Mouse (Mus musculus): Measurements from ENCODE around the gene Lrrc75a. TPM values are rescaled to one million over a fixed set of nuclear protein-coding genes. Genes with fewer than 3 reads are reported as not detected.

Gene Lrrc75a
- total RNA-seq, 4 experiments from 2014 or later: 7.5 to 9.3 (median 9.0) TPM

DNA sequence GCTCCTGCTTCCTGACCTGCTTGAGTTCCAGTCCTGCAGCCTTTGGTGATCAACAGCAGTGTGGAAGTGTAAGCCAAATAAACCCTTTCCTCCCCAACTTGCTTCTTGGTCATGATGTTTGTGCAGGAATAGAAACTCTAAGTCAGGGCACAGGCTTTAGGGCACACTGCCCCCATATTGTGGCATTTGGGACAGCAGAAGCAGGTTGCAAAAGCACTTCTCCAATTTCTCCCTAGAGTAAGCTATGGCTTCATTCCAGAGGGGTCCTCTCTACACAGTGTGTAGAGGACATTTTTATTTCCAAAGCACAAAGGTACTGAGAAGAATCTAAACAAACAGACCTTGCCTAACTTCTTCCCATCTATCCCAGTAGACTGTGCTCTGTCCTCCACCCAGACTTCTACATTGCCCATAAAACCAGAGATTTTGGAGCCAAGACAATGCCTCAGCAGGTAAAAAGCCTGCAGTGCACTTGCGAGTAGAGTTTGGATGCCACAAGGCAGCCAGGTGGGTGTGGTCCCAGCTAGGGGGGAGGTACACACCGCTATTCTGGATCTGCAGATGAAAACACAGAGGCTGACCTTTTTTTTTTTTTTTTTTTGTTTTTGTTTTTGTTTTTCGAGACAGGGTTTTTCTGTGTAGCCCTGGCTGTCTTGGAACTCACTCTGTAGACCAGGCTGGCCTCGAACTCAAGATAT, 26.6 kb downstream of the Lrrc75a start:
- DNase-seq (ENCODE audit: low spot score in 2 of 2): no peak

DNA sequence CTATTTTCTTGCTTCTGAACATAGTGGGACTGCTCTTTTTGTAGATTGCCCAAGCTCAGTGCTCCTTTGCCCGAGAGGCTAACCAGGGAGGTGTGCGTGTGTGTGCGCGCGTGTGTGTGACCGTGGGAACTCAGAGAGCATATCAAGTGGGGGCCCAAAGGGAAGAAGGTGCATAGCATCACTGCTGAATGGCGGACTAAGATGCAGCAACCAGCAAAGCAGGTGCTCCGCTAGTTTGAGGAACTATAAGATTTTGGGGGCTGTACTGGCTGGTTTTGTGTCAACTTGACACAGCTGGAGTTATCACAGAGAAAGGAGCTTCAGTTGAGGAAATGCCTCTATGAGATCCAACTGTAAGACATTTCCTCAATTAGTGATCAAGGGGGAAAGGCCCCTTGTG, 27.2 kb downstream of the Lrrc75a start:
- no peak for DNase-seq (ENCODE audit: low spot score in 2 of 2)

DNA sequence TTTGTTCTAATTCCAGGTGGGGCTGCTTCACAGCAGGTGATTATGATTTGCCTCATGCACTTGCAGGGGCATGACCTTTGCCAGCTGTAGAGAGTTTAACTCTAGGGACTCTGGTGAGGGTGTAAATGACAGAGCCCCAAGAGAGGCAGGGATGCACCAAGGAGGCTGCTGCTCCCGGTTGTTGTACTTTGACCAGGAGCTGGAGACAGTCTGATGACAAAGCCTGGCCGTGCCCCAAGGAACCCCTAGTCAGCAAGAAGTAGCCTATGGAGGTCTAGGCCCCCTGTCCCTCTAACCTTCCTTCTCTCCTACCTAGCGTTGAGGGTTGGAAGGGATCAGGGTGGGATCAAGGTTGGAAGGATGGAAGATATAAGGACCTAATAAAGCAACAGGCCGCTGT, 32.9 kb downstream of the Lrrc75a start:
- DNase-seq (ENCODE audit: low spot score in 2 of 2): no peak

DNA sequence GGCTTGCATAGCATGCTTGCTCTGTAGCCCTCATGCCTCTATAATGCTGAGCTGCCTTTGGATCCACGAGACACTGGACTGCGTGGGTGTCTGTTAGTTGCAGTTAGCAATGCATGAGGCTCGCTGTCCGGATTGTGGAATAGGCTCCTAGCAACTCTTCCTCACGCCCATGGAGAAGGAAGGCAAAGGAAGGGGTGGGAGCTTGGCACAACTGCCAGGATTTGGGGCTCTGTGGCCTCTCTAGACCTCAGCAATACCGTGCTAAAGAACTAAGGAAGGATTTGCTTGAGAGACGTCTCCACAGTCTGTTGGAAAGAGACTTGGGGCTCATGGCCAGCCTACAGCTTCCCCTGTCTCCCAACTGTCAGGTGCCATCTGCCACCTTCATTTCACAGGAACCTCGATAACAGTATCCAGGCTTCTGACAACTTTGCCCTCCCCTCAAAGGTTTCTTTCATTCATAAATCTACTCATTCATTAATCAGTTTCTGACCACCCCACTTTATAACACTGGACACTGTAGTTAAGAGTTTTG, 33.4 kb downstream of the Lrrc75a start:
- no peak for DNase-seq (ENCODE audit: low spot score in 2 of 2)

DNA sequence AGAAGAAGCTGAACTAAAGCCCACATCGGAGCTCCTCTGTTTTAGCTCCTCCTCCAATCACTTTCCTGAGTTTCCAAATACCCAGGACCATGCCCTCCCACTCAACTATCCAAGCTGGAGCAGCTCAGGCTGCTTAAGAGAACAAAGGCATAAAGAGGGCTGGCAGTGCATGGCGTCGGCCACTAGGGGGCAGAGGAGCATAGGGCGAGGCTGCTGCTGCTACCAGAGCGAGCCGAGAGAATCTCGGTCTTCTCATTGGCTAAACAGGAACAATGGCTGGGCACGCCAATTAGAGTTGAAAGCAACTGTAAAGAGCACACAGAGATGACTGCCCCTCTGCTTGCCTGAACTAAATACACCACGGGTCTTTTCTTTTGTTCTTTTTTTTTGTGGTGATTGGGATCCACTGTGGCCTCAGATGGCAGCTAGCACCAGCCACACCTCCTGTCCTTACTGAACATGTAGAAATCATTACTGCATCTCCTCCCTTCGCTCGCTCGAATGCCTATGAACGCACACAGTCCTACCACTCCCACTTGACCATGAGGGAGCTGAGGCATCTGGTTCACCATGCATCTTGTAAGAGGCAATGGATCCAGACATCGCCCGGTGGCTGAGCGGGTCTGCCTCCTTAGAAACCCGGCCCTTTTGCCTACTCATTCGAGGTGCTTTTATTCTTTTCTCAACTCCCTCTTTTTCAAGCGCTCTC, 34.5 kb downstream of the Lrrc75a start:
- DNase-seq (ENCODE audit: low spot score in 2 of 2): peak; percentile 88 to 94

DNA sequence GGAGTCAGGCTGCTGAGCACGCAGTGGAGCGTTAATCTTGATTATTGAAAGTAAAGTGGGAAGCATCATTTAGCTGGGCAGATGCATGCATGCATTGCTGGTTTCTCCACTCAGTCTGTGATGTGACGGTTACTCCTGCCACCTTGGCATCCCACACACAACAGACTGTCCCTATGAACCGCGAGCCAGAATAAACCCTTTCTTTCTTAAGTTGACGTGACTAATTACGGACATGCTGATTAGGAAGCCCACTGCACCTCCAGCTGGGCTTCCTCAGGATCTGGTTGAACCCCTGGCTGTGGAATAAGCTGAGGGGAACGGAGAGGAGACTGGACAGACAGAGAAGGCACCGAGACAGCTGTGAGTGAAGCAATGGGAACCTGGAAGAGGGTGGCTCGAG, 35.7 kb downstream of the Lrrc75a start:
- no peak for DNase-seq (ENCODE audit: low spot score in 2 of 2)

DNA sequence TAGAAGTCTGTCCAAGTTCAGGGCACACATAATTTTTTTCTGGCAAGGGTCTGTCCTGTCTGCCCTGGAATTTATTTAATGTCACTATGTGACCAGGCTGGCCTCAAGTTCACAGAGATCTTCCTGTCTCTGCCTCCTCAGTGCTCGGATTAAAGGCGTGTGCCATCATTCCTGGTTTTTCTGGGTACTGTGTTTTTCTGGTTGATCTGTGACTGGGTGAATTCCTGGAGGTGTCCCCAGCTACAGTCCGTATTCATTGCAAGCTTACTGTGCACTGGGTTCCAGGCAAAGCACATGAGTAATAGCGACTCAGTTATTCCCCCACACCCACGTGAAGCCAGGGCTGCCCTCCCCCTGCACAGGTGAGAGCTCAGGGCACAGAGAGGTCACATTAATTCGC, 38.0 kb downstream of the Lrrc75a start:
- DNase-seq (ENCODE audit: low spot score in 2 of 2): no peak

DNA sequence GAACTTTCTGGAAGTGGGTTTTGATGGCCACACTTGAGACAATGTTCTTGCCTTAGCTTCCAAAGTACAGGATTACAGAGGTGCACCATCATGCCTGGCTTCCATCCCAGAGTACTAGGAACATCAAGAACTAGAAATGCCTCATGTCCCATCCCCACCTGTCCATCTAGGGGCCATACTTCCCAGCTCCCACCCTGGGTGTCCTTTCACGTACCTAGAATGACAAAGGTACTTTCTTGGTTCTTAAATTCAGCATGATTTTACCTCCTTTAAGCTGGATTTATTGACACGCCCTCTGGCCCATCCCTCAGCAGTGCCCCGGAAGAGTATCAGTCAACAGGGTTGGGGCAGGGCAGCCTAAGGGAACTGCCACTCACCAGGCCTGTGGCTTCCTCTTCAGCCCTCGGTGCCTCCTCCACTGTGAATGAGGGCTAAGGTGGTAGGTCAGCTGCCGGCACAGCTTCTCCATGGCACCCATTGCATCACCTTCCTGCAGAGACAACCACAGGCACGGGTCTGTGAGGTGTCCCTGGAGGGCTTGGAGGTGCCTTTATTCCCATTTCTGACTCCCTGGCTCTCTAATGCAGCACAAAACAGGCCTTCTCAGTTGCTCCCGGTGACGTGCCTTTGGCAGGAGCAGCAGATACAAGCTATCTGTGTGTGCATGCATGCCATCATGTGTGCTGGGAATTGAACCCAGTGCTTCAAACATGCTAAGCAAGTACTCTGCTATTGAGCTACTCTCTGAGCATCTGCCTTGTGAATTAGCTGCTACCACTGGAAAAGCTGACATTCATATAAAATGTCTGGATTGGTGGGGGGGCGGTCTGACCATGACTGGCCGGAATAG, 39.3 kb downstream of the Lrrc75a start:
- no peak for DNase-seq (ENCODE audit: low spot score in 2 of 2)

DNA sequence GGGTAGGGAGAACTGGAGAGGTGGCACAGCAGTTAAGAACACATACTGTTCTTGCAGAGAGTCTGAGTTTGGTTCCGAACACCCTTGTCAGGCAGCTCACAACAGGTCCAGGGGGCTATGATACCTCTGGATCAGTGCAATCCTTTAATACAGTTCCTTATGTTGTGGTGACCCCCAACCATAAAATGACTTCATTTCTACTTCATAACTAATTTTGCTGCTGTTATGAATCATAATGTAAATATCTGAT, 40.4 kb downstream of the Lrrc75a start:
- DNase-seq (ENCODE audit: low spot score in 2 of 2): no peak

DNA sequence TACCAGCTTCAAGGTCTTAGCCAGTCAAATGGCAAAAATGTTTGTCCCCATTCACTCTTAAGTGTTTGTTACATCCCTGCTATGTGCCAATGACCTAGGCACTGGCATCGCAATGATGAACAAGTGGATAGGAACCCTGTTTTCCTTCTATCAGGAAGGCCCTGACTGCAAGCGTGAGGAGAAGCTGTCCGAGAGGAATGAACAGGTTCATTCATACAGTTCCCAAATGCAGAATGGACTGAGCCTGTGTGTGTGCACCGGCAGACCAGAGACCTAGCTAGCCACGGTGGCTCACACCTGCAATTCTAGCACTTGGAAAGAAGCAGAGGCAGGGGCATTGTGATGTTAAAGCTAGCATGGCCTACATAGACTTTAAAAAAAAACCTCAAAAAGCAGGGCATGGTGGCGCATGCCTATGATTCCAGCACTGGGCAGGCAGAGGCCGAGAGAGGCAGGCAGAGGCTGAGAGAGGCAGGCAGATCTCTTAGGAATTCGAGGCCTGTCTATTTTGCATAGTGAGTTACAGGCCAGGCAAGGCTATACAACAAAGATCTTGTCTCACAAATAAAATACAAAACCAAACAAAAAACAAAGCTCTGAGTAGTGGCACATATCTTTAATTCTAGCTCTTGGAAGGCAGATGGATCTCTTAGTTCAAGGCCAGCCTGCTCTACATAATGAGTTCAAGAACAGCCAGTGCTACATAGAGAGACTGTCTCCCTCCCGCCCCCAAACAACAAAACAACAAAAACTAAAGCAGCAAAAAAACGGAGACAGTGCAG, 41.0 kb downstream of the Lrrc75a start:
- no peak for DNase-seq (ENCODE audit: low spot score in 2 of 2)

DNA sequence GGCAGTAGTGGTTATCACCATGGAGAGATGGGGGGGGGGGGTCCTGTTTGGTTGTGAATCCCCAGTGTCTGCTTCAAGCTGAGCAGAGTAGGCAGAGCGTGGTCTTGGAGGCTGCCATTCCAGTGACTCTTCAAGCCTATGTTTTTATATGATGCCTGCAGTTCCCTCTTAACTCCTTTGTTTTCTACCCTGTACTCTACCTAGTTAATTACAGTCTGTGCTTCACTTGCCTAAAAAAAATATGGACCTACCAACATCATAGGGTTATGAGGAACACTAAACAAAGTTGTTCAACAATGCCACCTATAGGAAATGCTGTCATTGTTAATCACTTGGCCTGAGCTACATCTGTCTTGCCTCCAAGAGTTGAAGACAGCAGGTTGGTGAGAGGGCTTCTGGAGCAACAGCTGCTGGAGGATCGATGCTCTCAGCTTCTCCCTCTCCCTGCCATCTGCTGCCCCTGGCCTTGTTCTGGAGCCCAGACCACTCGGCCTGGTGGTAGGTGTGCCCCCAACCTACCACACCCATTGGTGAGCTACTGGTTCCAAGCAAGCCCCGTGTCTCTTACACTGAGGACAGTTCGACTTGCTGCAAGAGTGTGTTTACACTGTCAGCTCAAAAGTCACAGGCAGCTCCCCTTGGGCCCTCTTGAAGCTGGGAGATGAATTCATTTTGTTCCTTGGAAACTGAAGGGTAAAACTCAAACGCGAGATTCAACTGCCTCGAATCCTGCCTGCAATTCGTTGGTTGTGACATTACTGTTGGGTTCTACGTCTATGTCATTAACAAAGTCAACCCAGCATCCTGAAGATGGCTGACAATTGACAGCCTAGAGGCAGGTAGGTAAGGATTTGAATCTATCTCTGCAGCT, 41.8 kb downstream of the Lrrc75a start:
- no peak for DNase-seq (ENCODE audit: low spot score in 2 of 2)

DNA sequence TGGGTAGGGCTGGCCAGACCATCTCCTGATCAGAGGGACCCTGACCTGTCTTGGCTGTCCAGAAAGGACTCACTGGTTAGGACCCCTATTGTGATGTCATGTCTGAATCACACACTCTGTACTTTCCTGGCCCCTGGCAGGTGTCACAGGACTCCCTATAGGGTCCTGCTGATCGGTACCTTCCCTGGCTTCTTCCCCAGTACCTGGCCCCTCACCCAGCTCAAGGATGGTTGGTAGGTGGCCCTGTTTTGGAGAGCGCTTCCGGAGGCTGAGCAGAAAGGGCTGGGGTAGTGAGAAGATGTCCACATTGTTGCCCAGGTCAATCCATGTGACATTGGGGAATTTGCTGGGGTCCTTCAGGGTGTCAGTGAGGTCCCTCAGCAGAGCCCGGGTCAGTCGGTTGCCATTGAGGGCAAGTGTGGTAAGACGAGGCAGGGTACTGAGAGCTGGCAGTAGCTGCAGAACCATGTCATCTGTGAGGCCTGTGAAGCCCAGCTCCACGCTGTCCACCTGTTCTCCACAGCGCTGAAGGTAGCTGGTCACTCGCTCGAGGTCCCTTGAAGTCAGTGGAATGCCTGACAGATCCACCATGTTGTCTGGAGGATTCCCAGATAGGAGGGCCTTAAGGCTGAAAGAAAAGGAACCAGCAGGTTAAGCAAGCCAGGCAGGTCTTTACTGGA, 42.6 kb downstream of the Lrrc75a start:
- no peak for DNase-seq (ENCODE audit: low spot score in 2 of 2)

DNA sequence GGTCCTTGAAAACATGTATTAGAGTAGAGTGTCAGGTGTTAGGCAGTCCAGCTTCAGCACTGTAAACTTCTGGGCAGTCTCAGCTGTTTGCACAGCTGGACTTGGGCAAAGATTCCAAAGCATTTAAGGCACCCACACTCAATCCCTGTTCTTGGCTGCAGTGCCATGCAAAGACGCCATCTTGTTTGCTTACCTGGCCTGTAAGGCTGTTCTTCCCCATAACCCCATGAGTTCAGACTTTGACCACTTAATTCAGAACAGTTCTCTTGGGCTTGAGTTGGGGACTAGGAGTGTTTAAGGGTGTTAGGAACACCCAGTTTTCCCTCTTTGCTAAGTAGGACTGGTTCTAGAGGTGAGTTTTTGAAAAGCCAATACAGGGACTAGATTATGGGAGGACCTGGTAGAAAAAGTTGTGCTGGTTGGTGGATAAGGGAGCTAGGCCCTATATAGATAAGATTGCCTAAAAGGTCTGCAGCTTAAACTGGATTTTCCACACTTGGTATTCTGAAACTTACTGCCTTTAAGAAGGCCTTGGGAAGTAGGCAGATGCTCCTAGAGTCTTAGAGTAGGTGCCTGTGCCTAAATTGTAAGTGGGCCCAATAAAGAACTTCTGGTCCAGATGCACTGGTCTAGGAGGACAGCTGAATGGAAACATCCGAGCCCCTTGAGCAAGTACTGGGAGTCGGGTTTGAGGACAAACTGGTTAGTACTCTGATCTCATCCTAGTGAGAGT, 43.3 kb downstream of the Lrrc75a start:
- no peak for DNase-seq (ENCODE audit: low spot score in 2 of 2)

DNA sequence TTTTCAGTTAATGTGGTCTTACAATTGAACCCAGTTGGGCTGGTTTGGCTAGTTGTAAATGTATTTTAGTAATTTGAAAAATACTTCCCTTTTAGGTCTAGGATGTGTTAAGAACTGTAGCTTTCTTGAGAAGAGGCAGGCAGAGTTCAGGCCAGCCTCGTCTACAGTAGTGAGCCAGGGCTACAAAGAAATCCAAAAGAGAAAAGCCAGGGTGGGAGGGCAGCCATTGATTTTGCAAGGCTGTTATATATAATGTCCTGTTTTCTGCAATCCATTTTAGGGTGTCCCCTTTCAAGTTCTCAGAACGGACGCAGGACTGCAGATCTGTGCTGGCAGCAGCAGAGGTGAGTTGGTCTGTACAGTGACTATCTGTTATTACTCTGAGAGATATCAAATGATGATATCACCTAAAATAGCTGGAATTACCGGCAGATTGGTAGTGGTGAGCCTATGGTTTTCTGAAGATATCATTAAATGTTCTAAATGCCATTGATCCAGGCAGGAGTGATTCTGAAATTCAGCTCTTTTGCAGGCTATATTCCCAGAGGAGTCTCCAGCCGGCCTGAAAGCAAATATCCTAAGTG, 44.1 kb downstream of the Lrrc75a start:
- no peak for DNase-seq (ENCODE audit: low spot score in 2 of 2)

DNA sequence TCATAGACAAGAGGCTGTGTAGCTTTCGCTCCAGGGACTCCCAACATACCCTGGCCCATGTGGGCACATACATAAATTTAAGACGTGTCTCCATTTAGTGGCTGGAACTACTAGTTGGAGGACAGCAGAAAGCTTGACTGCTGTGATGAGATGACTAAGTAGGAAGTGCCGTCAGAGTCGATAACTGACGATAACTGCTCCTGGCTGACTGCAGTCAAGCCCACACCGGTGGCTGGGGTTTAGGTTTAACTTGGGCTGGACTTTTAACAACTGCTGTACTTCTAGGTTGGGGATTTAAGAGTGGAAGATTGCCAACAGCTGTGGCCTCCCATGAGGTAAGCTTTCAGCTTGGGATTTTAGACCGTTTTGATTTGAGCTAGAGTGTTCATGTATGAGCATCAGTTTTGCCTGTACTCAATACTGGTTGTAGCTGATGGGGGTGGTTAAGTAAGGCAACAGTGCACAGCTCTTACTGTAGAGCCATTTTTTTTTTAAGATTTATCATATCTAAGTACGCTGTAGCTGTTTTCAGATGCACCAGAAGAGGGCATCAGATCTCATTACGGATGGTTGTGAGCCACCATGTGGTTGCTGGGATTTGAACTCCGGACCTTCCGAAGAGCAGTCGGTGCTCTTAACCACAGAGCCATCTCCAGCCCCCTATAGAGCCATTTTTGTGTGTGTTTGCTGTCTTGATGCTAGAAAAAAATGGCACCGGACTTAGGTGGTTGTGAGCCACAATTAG, 44.8 kb downstream of the Lrrc75a start:
- DNase-seq (ENCODE audit: low spot score in 2 of 2): no peak

DNA sequence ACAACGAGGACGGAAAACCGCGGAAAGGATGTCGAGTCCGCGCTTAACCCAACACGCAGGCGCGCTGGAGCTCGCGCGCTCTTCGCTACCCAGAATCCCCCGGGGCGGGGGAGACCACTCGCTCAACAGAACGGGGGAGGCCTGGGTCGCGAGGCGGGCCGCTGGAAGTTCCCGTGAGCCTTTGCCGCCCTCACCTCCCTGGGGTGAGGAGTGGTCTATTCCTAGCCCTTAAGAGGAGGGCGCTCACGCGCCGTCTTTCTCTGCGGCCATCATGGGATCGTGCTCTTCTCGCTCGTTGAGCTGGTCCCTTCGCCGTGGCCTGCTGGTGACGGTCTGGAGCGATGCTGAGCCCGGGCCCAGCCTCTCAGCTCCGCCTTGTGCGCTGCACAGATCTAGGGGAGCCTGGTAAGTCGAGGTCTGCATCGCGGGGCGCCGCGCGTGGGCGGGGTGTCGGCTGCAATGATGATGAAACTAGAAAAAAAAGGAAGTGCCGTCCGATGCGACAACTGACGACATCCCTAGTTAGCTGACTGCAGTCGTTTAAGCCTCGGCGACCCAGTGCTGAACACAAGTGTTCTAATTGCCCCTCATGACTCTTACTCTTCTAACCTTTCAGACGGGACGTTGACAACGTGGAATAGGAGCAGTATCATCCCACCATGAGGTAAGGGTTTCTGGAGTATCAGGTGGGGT, 45.6 kb downstream of the Lrrc75a start:
- DNase-seq (ENCODE audit: low spot score in 2 of 2): peak; percentile 96 to 97
